Mouse (Mus musculus) urinary bladder, adult 18-20 months (tissue): ENCODE measurements around the gene Inppl1.
A peak's percentile ranks its signal among the peaks of the same experiment; 100 is the strongest.

Source experiments
- DNase-seq, 2 experiments: peaks; one replicate each; pipeline ENCODE4 v3.0.0; 2022; ENCODE audit warnings: low spot score in 2 of 2, mixed read lengths in 2 of 2

Gene Inppl1

GRCm38 (mm10) chr7:101837606-101838471 is at the start of gene Inppl1:
Gene Inppl1 (minus strand): TSS chr7:101838229.
- DNase-seq, result peak; percentile 85 to 86

- no peak for DNase-seq
These were observed 48.2 kb upstream of the Inppl1 start for GRCm38 (mm10) chr7:101886274-101886673.

- DNase-seq, result no peak
These were observed 46.1 kb upstream of the Inppl1 start for GRCm38 (mm10) chr7:101884160-101884559.

GRCm38 (mm10) chr7:101882413-101883154 is 44.6 kb upstream of the Inppl1 start:
- DNase-seq, result no peak

- DNase-seq, result no peak
These were observed 42.8 kb upstream of the Inppl1 start for GRCm38 (mm10) chr7:101880855-101881254.

- no peak for DNase-seq
These were observed 37.9 kb upstream of the Inppl1 start for GRCm38 (mm10) chr7:101875978-101876377.

- DNase-seq, result no peak
These were observed 33.3 kb upstream of the Inppl1 start for GRCm38 (mm10) chr7:101871296-101871695.

- no peak for DNase-seq
These were observed 32.6 kb upstream of the Inppl1 start, which contains the start of gene Folr1 for GRCm38 (mm10) chr7:101870629-101871028. Gene Folr1 (minus strand): TSS chr7:101870788.

- no peak for DNase-seq
These were observed 31.1 kb upstream of the Inppl1 start for GRCm38 (mm10) chr7:101869163-101869500.

GRCm38 (mm10) chr7:101868241-101869162 is 30.5 kb upstream of the Inppl1 start:
- DNase-seq, result no peak

GRCm38 (mm10) chr7:101867482-101867881 is 29.5 kb upstream of the Inppl1 start:
- DNase-seq, result no peak

- DNase-seq, result no peak
These were observed 28.6 kb upstream of the Inppl1 start for GRCm38 (mm10) chr7:101866491-101867265.

- no peak for DNase-seq
These were observed 25.4 kb upstream of the Inppl1 start, which contains the start of gene Anapc15 for GRCm38 (mm10) chr7:101863415-101863814. Gene Anapc15 (plus strand): TSS chr7:101863715.

- DNase-seq, result no peak
These were observed 24.3 kb upstream of the Inppl1 start for GRCm38 (mm10) chr7:101862291-101862690.

- DNase-seq, result no peak
These were observed 22.9 kb upstream of the Inppl1 start for GRCm38 (mm10) chr7:101860978-101861377.

GRCm38 (mm10) chr7:101858362-101858761 is 20.3 kb upstream of the Inppl1 start:
- no peak for DNase-seq

GRCm38 (mm10) chr7:101857094-101857493 is 19.1 kb upstream of the Inppl1 start, which contains the start of gene Folr2:
Gene Folr2 (minus strand): TSS chr7:101857194.
- no peak for DNase-seq

GRCm38 (mm10) chr7:101853816-101854215 is 15.8 kb upstream of the Inppl1 start:
- no peak for DNase-seq

GRCm38 (mm10) chr7:101852846-101853245 is 14.8 kb upstream of the Inppl1 start:
- no peak for DNase-seq

- no peak for DNase-seq
These were observed 13.7 kb upstream of the Inppl1 start for GRCm38 (mm10) chr7:101851689-101852088.

GRCm38 (mm10) chr7:101847934-101848333 is 9.9 kb upstream of the Inppl1 start:
- no peak for DNase-seq
